Mouse (Mus musculus) inflammation-experienced regulatory T-cells, adult 6 months (primary cell): ENCODE results near the gene Zfp12. TPM values are rescaled to one million over a fixed set of nuclear protein-coding genes. Genes with fewer than 3 reads are reported as not detected.

ENCODE experiments used
- ATAC-seq: one replicate; pipeline ENCODE4 v1.8.0; 2017
- polyA plus RNA-seq, 3 experiments: library from polyadenylated mRNA; unstranded; fragments of 100-300 nt; shearing (Covaris generic); gene quantifications; one replicate each; pipeline ENCODE4 v1.2.1; 2017

Zfp12 gene
- polyA plus RNA-seq, 3 experiments from 2014 or later: 3.9 to 5.7 (median 4.6) TPM

DNA sequence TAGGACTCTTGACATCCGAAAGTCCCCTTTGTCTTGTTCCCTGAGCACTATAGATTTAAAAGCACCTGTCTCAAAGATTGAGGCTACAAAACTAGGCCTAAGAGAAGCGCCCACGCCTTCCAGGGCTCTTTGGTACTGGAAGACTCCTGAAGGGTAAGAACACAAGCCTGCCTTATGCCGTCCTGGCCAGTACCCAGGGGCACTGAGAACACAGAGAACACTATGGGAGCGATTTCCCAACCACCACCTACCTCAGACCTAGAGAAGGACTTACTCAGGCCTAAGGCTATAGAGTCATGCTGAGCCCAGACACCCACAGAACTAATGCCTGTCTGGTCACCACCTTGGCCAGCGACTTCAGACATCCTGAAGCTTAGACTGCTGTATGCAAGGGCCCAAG is 31.8 kb downstream of the Zfp12 start:
- ATAC-seq: no peak

GRCm38 (mm10) chr5:143268985-143269362 is 34.0 kb downstream of the Zfp12 start:
- ATAC-seq: no peak

GRCm38 (mm10) chr5:143269363-143270150 is 34.6 kb downstream of the Zfp12 start, which contains the start of gene Zfp316:
TSS of gene Zfp316 (minus strand) at chr5:143270022.
- ATAC-seq: peak; percentile 60

- ATAC-seq: no peak
Measured at GRCm38 (mm10) chr5:143270151-143270519, 35.2 kb downstream of the Zfp12 start.

- no peak for ATAC-seq
Measured at GRCm38 (mm10) chr5:143271642-143272041, 36.7 kb downstream of the Zfp12 start.

DNA sequence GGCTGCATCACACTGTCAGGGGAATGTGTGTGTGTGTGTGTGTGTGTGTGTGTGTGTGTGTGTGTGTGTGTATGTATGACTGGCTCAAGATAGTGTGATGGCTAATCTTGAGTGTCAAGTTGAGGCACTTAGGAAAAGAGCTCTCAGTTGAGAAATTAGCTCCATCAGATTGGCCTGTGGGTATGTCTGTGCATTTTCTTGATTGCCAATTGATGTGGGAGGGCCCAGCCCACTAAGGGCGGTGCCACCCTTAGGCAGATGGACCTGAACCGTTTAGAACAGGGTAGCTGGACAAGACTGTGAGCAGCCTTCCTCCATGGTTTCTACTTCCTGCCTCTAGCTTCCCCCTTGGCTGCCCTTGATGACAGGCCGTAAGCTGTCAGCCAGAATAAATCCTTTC is 37.1 kb downstream of the Zfp12 start:
- ATAC-seq: no peak

GRCm38 (mm10) chr5:143272540-143273330 is 37.8 kb downstream of the Zfp12 start:
- no peak for ATAC-seq

DNA sequence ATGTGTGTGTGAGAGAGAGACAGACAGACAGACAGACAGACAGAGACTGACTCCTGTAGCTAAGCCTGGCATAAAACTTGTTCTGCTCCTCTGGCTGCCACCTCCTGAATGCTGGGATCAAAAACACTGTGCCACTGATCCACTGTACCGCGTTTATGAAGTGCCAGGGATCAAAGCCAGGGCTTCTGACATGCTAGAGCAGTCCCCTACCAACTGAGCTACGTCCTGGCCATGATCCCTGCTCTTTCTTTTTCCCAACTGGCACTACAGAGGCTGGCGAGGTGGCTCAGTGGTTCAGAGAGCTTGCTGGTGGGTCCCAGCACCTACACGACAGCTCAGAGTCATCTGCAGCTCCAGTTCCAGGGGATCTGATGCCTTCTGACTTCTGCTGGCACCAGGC is 40.8 kb downstream of the Zfp12 start:
- no peak for ATAC-seq

- ATAC-seq: no peak
Measured at GRCm38 (mm10) chr5:143279247-143279646, 44.3 kb downstream of the Zfp12 start.

GRCm38 (mm10) chr5:143284762-143285161 is 49.8 kb downstream of the Zfp12 start:
- no peak for ATAC-seq

GRCm38 (mm10) chr5:143287774-143288328 is 52.9 kb downstream of the Zfp12 start:
- peak; percentile 50 for ATAC-seq

- ATAC-seq: no peak
Measured at GRCm38 (mm10) chr5:143288378-143288911, 53.5 kb downstream of the Zfp12 start.

GRCm38 (mm10) chr5:143289299-143289698 is 54.3 kb downstream of the Zfp12 start:
- ATAC-seq: no peak

GRCm38 (mm10) chr5:143292879-143293278 is 57.9 kb downstream of the Zfp12 start:
- no peak for ATAC-seq

- no peak for ATAC-seq
Measured at GRCm38 (mm10) chr5:143293404-143293803, 58.4 kb downstream of the Zfp12 start, which contains the start of gene Zfp853. TSS of gene Zfp853 (minus strand) at chr5:143293623.

GRCm38 (mm10) chr5:143294862-143295261 is 59.9 kb downstream of the Zfp12 start:
- ATAC-seq: no peak

DNA sequence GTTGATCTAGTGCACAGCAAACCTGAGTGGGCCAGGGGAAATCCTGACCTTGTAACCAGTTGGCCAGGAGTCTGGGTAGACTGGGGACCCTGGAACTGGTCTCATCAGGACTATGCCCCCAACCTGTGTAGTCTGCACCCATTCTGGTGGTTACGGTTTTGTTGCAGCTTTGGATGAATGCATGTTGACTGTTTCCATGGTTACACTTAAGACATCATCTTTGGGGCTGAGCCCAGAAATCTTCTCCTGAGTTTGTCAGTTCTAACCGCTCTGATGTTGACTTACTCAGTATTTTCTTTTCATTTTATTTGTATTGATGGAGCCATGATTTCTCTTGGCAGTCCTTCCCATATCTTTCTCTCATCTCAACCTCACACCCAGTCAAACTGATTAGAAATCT is 60.4 kb downstream of the Zfp12 start:
- no peak for ATAC-seq

- ATAC-seq: no peak
Measured at GRCm38 (mm10) chr5:143297986-143298385, 63.0 kb downstream of the Zfp12 start.

GRCm38 (mm10) chr5:143298391-143298790 is 63.4 kb downstream of the Zfp12 start:
- ATAC-seq: no peak
